Mouse (Mus musculus) urinary bladder, postnatal 4 days (tissue): ENCODE data around the gene Disp2.

Experiments
- DNase-seq, 2 experiments: peaks; one replicate each; pipeline ENCODE4 v3.0.0; 2021 to 2022; ENCODE audit warnings: low spot score in 2 of 2

The Disp2 gene

DNA sequence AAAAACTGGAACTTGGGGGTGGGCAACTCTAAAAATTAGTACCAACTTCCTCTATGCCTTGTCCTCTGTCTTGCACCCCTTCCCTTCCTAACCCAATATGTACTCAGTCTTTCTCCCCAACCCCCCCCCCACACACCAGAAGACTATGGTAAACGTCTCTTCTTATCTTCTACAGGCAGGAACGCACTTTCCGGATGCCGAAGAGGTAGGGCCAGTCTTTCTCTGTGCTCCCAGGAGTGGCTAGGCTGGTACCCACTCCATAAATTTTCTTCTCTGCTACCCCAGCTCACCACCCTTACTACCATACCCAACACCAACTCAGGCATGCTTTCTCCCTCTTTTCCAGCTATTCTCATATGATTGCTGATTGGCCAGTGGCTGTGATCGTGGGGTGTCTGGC lies 7.0 kb downstream of the Disp2 start:
- DNase-seq: no peak

DNA sequence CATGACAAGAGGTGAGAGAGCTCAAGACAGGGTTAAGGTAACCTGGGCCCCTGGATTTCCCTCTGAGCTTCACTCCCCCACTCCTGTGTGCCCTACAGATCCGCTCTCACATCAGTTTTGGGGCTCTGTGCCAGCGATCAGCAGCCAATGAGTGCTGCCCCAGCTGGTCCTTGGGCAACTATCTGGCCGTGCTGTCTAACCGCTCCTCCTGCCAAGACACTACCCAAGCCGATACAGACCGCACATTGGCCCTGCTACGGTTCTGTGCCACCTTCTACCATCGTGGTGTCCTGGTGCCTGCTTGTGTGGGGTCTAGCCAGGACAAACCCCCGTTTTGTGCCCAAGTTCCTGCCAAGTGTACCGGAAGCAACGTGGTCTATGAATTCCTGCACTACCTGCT lies 10.0 kb downstream of the Disp2 start:
- no peak for DNase-seq

DNA sequence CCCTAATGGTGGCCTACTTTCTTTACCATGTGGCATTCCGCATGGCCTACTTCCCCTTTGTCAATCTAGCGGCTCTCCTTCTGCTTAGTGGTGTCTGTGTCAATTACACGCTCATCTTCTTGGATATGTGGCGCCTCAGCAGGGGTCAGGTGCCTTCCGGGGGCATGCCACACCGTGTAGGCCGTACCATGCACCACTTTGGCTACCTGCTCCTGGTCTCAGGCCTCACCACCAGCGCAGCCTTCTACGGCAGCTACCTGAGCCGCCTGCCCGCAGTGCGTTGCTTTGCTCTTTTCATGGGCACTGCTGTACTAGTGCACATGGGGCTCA lies 10.7 kb downstream of the Disp2 start:
- DNase-seq: no peak

DNA sequence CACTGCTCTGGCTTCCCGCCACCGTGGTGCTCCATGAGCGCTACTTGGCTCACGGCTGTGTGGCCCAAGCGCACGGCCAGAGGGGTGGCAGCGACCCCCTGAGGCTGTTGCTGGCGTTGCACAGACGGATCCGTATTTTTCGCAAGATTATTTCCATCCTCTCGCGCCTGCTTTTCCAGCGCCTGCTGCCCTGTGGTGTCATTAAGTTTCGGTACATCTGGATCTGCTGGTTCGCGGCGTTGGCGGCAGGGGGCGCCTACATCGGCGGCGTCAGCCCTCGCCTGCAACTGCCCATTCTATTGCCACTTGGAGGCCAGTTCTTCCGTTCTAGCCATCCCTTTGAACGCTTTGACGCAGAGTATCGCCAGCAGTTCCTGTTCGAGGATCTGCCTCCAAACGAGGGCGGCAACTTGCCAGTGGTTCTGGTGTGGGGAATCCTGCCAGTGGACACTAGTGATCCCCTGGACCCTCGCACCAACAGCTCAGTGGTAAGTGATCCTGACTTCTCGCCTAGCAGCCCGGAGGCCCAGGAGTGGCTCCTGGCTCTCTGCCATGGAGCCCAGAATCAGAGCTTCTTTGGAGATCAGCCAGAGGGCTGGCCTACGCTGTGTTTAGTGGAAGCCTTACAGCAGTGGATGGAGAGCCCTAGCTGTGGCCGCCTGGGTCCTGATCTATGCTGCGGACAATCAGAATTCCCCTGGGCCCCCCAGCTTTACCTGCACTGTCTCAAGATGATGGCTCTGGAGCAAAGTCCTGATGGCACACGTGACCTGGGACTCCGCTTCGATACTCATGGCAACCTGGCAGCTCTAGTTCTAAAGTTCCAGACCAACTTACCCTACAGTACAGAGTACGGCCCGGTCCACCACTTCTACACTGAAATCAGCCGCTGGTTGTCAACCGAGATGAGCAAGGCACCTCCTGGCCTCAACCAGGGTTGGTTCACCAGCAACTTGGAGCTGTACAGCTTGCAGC lies 11.3 kb downstream of the Disp2 start:
- DNase-seq: peak; percentile 58 to 67

DNA sequence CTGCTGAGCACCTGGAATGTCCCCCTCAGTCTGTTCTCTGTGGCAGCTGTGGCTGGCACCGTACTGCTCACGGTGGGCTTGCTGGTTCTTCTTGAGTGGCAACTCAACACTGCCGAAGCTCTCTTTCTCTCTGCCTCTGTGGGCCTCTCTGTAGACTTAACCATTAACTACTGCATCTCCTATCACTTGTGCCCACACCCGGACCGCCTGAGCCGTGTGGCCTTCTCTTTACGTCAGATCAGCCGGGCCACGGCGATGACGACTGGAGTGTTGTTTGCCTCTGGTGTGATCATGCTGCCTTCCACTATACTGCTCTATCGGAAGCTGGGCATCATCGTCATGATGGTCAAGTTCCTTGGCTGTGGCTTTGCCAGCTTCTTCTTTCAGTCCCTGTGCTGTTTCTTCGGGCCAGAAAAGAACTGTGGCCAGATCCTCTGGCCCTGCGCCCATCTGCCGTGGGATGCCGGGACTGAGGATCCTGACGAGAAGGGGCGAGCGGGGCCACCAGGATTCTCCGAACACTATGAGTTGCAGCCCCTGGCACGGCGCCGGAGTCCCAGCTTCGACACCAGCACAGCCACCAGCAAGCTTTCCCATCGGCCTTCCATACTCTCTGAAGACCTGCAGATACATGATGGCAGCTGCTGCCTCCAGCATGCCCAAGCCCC lies 12.2 kb downstream of the Disp2 start:
- DNase-seq: no peak

DNA sequence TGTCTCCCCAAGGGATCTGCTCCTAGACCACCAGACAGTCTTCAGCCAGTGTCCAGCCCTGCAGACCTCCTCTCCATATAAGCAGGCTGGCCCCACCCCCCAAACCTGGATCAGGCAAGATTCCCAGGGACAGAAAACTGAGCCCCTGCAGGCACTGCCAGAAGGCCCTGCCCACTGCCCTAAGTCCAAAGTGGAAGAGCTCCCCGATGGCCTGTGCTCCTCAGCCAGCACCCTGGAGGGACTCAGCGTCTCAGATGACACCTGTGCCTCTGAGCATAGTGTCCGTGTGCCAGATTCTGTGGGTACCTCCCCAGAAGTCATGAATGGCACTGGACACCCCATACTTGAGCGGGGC lies 12.7 kb downstream of the Disp2 start:
- DNase-seq: no peak

DNA sequence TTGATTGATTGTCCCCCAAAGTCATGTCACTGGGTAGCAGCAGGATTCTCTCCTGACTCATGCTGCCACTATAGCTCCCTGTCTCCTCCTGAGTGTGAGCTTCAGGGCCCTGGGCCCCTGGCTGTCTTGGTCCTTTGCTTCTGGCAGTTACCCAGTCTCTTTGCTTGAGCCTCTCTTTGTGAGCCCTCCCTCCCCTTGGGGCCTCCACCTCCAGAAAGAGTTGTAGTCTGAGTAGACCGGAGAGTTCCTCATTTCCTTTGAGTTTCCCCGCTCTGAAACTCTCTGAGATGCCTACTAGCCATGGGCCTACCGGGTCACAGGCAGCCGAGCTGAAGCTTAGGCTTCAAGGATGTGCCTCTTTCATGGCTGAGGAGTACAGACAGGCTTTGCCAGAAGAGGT lies 14.1 kb downstream of the Disp2 start:
- DNase-seq: no peak

DNA sequence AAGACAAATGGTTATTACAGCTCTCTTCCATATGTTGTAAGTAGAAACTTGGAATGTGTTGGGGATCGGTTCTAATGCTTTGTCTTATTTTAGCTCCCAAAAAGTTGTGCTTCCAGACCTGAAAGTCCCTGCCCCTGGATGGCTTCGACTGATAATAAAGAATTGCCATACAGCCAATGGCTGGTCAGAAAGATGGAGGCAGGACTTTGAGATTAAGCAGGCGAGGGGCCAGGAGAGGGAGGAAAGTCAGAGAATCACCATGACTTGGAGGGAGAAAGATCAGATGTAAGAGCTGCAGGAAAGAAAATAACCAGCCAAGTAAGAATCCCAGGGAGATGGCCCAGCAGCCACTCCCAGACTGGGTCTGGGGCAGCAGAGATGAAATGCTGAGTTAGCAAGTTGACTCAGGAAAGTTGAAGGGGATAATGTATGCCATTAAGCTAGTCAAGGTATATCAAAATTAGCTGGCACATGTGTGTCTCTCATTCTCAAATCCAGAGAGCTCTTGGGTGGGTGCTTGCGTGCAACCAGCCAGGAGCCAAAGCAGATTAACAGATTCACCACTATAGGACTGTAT lies 23.1 kb downstream of the Disp2 start:
- no peak for DNase-seq

DNA sequence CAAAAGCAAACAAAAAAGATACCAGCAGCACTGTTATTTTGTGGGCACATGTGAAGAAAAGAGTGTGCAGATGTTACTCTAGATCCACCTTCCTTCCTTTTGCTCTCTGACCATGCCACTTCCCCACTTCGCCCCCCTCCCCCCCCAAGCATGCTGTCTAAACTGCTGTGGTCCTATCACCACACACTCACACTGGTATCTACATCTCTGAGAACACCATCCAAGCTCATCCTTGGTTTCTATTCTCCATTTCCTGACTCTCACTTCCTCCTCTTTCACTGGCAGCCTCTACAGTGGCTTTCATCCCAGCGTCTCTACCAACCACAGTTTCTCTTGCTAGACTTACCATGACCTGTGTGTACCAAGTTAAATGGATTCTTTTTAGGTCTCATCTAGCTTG lies 25.0 kb downstream of the Disp2 start:
- no peak for DNase-seq

DNA sequence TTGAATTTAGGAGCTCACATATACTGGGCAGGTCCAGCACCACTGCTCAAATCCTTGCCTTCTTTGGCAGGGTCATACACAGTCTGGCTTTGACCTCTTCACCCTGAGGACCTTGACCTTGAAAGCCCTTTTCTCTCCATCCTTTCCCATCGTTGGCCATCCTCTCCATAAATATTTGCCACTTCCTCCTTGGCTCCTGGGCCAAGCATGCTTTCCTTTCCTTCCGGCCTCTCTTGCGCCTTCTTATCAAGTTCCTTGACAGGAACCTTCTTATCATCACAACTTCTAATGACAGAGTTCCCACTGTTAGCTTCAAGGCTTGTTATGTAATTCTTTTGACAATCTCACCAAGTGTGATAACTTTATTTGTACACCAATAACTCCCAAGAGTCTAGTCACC lies 25.6 kb downstream of the Disp2 start:
- DNase-seq: no peak

DNA sequence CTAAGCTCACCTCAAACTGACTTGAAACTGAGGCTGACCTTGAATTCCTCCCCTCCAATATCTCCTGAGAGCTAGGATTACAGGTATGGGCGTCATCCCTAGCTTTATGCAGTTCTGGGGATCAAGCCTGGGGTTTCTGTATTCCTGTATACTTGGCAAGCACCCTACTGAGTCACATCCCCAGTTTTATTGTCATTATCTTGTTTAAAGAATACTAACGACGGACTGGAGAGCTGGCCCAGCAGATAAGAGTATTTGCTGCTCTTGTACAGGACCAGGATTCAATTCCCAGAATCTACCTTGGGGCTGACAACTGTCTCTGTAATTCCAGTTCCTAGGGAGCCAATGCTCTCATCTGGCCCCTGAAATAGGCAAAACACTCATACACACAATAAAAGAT lies 26.2 kb downstream of the Disp2 start:
- no peak for DNase-seq

DNA sequence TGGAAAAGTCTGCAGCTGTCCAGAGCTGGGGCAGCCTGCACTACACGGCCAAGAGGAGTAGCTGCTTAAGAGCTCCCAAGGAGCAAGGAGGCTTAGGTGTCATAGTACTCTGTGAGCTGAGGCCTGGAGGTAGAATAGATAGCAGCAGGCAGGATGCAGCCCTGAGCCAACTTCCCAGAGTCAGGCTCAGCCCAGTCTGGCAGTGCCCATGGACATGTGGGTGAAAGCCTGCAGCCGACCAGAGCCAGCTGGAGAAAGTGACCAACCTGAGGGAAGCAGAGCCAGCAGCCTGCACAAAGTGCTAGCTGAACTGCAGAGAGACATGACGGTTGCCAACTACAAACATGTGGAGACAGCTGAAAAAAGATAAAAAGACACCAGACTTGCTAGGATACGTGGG lies 27.3 kb downstream of the Disp2 start:
- no peak for DNase-seq

DNA sequence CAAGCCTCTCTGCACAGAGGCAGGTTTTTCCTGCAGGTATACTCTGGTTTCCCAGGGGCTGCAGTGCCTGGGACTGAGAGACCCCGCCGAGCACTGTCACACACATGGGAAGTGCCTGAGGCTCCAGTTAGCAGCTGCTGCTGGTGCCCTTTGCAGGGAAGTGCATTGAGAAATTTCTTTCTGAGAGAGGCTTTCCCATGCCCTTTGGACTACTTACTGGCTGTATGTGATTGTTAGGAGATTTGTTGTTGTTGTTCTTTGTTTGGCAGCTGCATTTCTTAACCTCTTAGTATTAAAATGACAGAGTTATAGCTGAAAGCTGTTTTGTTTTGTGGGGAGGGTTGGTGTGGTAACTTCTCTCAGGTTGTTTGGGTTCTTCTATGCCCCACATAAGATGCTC lies 31.3 kb downstream of the Disp2 start:
- DNase-seq: no peak

DNA sequence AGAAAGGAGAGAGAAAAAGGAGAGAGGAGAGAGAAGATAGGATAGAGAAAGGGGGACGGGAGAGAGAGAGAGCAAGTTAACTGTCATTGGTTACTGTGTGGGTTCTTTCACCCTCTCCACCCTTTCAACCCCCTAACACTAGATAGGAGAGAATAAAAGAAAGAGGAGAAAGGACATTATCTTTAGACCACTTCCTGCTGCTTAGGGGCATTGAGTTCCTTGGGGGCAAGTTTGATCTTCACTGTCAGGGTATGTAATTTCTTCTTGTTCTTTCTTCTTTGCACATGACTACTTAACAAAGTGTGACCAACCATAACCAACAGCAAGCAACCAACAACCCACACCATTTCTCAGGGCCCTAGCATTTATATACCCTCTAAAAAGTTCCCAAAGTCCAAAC lies 33.2 kb downstream of the Disp2 start:
- DNase-seq: no peak

DNA sequence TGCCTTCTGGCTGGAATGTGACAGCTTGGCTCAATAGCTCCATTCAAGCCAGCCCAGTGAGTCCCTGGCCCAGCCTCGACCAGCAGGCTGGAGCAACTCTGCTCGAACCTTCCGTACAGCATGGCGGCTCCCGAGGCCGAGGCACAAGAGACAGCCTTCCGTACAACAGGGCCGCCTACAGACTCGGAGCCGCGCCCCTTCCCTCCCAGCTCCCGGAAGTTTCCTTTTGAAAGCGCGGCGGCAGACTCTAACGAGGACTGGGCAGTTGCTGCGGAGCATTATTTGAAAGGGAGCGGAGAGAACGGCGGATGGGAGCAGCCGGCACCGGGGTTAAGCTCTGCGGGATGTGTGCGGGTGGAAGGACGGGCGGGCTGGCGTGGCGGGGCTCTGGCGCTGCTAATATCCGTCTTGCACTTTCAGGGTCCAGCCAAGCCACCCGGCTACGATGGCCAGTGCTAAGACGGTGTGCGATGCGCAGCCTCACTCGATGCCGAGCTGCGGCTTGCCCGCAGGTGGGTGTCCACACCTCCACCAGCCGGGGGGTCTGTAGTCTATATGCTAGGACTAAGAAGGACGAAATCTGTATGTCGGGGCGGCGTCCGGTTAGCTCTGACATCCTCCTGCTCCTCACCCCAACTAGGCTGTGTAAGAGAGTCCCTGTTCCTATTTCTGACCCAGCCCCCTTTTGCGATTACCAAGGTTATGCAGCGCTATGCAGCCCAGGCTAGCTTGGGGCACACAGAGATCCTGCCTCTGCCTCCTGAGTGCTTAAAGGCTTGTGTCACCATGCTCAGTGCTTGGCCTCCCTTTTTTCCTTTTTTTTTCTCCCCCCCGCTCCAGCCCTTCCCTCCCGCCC lies 34.7 kb downstream of the Disp2 start, which contains the start of gene Knstrn:
Knstrn (plus strand) TSS at position 23 of the 856 bp plus-strand sequence.
- DNase-seq: peak; percentile 77 to 84

DNA sequence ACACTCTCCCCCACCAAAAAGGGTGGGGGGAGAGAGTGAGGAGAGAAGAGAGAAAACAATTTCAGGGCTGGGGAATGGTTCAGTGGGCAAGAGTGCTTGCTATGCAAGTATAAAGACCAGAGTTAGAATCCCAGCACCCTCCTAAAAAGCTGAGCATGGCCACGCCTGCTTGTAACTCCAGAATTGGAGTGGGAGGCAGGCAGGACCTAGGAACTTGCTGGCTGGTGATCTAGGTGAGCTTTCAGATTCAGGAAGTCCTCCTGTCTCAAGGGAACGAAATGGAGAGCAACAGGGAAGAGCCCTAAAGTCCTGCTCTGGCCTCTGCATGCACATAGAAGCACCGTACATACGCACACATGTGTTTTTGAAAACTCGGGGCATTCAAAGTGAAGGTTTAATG lies 43.3 kb downstream of the Disp2 start:
- DNase-seq: no peak

DNA sequence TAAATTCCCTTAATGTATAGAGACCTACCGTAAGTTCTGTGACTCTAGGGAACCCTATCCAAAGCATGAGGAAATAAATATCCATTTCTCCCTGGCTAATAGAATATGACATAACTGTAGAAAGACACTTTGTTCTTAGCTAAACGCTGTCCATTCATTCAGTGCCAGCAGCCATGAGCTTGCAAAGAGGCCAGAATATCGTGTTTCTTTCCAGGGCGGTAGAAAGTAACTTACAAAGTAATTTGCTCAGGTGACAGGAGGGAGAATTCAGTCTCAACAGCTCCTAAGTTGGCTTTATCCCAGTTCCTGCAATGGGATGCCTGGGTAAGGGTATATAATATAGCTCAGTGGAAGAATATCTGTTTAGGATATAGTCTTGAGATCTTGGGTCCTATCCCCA lies 44.9 kb downstream of the Disp2 start:
- DNase-seq: no peak

DNA sequence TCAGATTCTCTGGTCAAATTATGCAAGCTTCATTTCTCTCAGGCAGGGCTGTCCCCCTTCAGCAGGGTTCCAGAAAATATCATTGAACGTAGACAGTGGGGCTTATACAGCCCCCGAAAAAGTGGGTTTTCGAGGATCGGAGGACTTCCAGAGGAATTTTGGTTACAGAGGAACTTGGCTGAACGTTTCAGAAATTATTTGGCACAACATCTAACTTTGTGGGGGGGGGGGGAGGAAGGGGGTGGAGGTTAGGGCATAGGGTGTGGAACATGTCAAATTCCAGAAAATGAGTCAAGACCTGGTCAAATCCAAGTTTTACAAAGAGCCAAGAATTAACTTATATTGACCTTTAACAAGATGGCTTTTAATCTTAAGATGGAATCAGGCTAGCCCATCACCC lies 49.6 kb downstream of the Disp2 start:
- no peak for DNase-seq

DNA sequence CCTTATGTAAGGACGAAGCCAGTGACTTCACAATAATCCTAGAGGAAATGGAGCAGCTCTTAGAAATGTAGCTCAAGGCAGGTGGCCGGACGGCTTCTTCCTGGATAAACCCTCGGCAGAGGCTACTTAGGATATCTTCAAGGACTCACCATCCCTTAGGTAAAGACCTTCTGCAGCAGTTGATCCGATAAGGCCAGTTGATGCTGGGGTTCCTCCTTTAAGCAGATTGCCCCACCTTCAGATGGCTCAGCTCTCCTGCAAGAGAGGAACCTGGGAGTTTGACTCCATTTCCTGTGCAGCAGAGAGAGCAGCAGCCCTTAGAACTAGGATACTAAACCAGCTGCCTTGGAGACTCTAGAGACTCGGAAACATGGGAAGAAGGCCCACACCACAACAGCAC lies 54.5 kb downstream of the Disp2 start:
- DNase-seq: no peak

DNA sequence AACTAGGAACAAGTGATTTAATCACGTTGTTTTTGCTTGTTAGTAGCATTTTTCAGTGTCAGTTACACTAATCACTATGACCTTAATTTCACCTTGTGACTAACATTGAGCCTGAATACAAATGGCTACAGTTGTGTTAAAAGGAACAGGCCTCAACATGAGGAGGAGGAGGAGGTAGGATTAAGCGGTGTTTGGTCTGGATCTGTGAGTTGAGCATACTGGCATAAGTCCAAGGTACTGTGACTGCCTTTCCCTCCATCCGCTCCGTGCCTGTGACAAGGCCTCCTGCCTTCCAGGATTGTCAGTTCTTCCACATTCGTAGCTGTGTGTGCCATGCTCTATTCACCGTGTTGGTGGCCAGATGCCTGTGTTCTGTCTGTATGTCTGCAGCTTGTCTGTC lies 55.6 kb downstream of the Disp2 start:
- no peak for DNase-seq

DNA sequence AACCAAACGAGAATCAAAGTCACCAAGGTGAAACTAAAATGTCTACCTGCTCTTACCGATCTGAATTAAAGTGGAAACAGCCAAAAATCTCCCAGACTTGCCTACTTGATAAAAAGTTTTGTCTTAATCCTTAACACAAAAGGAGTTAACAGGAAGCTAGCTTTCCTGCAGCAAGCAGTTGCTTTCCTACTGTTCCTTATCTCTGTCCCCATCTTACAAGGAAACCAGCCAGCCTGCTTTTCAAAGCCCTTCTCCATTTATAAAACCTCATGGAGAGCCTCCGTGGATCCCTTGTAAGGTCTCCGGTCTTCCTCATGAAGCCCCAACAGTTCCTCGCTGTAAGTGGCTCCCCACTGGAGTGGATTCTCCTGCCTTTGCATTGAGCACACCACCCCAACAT lies 58.8 kb downstream of the Disp2 start:
- DNase-seq: no peak

DNA sequence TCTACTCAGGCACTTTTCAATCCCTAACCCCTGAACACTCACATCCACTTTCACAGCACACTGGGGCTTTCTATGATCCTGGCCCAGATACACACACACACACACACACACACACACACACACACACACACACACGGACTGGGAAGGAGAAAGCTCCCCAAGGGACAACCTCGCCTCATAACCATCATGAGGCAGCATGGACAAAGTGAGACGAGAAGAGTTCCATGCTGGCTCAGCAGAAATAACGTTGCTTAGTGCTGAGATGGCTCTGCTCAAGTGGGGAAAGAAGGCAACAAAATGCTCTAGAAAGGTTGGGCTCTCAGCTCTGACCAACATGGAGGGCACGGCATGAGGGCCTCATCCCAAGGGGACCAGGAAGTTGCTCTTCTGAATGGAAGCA lies 61.7 kb downstream of the Disp2 start:
- no peak for DNase-seq
